Mouse (Mus musculus) myocyte (in vitro differentiated cells): ENCODE measurements around the gene Slc37a1. TPM values are rescaled to one million over a fixed set of nuclear protein-coding genes. Genes with fewer than 3 reads are reported as not detected.

Experiments used
- H3K27me3 ChIP-seq: one replicate; pipeline ENCODE4 v1.6.1; 2011; ENCODE audit not compliant: control insufficient read depth, insufficient read depth, insufficient read length
- H3K36me3 ChIP-seq: one replicate; pipeline ENCODE4 v1.6.1; 2011; ENCODE audit not compliant: control insufficient read depth, insufficient read depth
- H3K4me2 ChIP-seq: one replicate; pipeline ENCODE4 v1.6.1; 2011; ENCODE audit warnings: low read depth, control low read depth
- H3K4me3 ChIP-seq: one replicate; pipeline ENCODE4 v1.5.1; 2011; ENCODE audit warnings: mild to moderate bottlenecking, control low read depth, moderate library complexity
- H3K79me2 ChIP-seq: one replicate; pipeline ENCODE4 v1.6.1; 2011; ENCODE audit not compliant: control insufficient read depth, insufficient read depth
- H3ac ChIP-seq: one replicate; pipeline ENCODE4 v1.6.1; 2011; ENCODE audit not compliant: control insufficient read depth, insufficient read length
- CEBPB ChIP-seq: IDR thresholded peaks from 2 replicates; pipeline ENCODE4 v1.6.1; 2011; ENCODE audit warnings: mild to moderate bottlenecking, moderate library complexity; ENCODE audit not compliant: poor library complexity, insufficient read depth, severe bottlenecking
- E2F4 ChIP-seq: IDR thresholded peaks from one replicate; pipeline ENCODE4 v1.6.1; 2011; ENCODE audit warnings: mild to moderate bottlenecking, control low read depth, moderate library complexity; ENCODE audit not compliant: insufficient read depth
- MAX ChIP-seq: IDR thresholded peaks from one replicate; pipeline ENCODE4 v1.6.1; 2011; ENCODE audit warnings: low read depth, mild to moderate bottlenecking, control low read depth
- MYOD1 ChIP-seq, 3 experiments: IDR thresholded peaks; one replicate each; pipeline ENCODE4 v1.6.1; 2011; ENCODE audit warnings: control low read depth in 2 of 3, low read depth in 2 of 3, mild to moderate bottlenecking in 2 of 3, moderate library complexity in 1 of 3; ENCODE audit not compliant: insufficient read length in 2 of 3, control insufficient read depth in 1 of 3
- MYOG ChIP-seq, 3 experiments: IDR thresholded peaks; one replicate each; pipeline ENCODE4 v1.6.1; 2011; ENCODE audit warnings: control low read depth in 2 of 3, low read depth in 2 of 3, mild to moderate bottlenecking in 2 of 3; ENCODE audit not compliant: insufficient read length in 2 of 3, control insufficient read depth in 1 of 3, insufficient read depth in 1 of 3
- POLR2A ChIP-seq: IDR thresholded peaks from one replicate; pipeline ENCODE4 v1.6.1; 2011; ENCODE audit warnings: low read depth, mild to moderate bottlenecking, control low read depth, moderate library complexity; ENCODE audit not compliant: insufficient read length
- POLR2AphosphoS2 ChIP-seq: IDR thresholded peaks from one replicate; pipeline ENCODE4 v1.6.1; 2011; ENCODE audit warnings: low read depth, control low read depth; ENCODE audit not compliant: insufficient read length
- REST ChIP-seq: IDR thresholded peaks from one replicate; pipeline ENCODE4 v1.6.1; 2011; ENCODE audit warnings: mild to moderate bottlenecking, control low read depth, moderate library complexity; ENCODE audit not compliant: insufficient read depth, insufficient read length
- SRF ChIP-seq: IDR thresholded peaks from one replicate; pipeline ENCODE4 v1.6.1; 2011; ENCODE audit warnings: low read depth; ENCODE audit not compliant: control insufficient read depth, insufficient read length
- TCF12 ChIP-seq: IDR thresholded peaks from one replicate; pipeline ENCODE4 v1.6.1; 2011; ENCODE audit warnings: mild to moderate bottlenecking, control low read depth; ENCODE audit not compliant: poor library complexity, insufficient read depth, severe bottlenecking
- TCF3 ChIP-seq: IDR thresholded peaks from one replicate; pipeline ENCODE4 v1.6.1; 2011; ENCODE audit warnings: low read depth, control low read depth; ENCODE audit not compliant: insufficient read length
- USF1 ChIP-seq: IDR thresholded peaks from one replicate; pipeline ENCODE4 v1.6.1; 2011; ENCODE audit warnings: low read depth, mild to moderate bottlenecking, control low read depth, moderate library complexity
- polyA plus RNA-seq: library from polyadenylated mRNA; unstranded; fragments of >200 nt; fragmentation: generic; extraction: Trizol; gene quantifications from one replicate; pipeline ENCODE4 v1.2.1, GENCODE M21; 2012; ENCODE audit warnings: missing spikeins

Slc37a1 gene
- polyA plus RNA-seq, 1 experiment, result 0.12 TPM

DNA sequence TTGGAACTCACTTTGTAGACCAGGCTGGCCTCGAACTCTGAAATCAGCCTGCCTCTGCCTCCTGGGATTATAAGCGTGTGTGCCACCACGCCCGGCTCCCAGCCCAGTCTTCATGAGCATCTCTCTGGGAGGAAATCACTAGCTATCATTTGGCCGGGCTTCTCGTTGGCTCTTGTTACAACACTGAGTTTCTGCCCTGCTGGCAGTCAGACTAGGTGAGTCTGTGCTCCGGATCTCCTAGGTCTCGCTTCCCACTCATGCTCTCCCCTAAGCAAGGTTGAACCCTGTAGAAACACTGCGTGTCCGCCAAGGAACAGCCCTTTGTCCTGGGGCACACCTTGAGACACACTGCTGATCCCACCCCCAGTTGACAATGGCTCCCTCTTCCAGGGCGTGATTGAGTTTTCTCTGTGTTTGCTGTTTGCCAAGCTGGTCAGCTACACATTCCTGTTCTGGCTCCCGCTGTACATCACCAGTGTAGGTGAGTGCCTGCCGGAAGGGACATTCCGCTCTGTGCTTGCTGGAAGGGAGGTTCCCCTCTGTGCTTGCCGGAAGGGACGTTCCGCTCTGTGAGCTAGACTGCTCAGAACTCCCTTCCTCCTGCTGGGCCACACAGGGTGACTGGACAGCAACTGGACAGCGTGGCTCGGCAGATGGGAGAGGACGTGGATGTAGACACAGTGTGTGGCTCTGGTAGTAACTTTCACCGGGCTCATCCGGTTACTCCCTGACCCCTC, 48.9 kb downstream of the Slc37a1 start:
- H3K36me3 ChIP-seq, result no peaks in the 10 kb centered on the region
- TF ChIP-seq POLR2AphosphoS2 (no peak), TCF3 (no peak), MYOD1 (IDR thresholded peaks at IDR 0.05; ENCODE audit: control insufficient read depth in 1 of 3, insufficient read length in 2 of 3, low read depth in 2 of 3) (no peak), MYOG (IDR thresholded peaks at IDR 0.05; ENCODE audit: control insufficient read depth in 1 of 3, insufficient read depth in 1 of 3, insufficient read length in 2 of 3, low read depth in 2 of 3) (no peak), SRF (no peak), E2F4 (no peak), TCF12 (no peak), REST (no peak), MAX (no peak), CEBPB (no peak), POLR2A (no peak), USF1 (no peak)
- no peak overlapping the region for H3K4me3 ChIP-seq
- H3K4me2 ChIP-seq, result no peak overlapping the region
- H3K79me2 ChIP-seq, result no peaks in the 10 kb centered on the region
- no peak overlapping the region for H3ac ChIP-seq
- peaks cover 42% of the 10 kb centered on the region for H3K27me3 ChIP-seq

DNA sequence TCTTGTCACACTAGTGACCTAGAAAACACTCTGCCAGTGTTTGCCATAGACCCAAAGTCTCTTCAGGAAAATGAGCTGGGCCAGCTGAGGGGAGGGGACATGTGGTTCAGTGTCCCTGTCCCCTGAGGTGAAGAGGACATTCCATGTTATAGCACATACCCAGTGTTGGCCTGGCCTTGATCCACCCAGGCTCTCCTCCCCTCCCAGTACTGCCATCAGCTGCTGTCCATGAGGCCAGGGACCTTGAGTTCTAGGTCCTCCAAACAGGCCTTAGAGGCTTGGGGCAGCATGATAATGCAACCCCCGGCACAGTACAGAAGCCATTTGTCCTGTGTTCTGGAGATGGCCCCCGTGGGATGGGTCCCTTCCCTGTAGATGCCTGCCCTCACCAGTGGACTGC, 53.2 kb downstream of the Slc37a1 start:
- no peak overlapping the region for H3K4me2 ChIP-seq
- H3K27me3 ChIP-seq, result peaks cover 50% of the 10 kb centered on the region
- H3ac ChIP-seq, result no peak overlapping the region
- no peak overlapping the region for H3K4me3 ChIP-seq
- no peaks in the 10 kb centered on the region for H3K79me2 ChIP-seq
- TF ChIP-seq E2F4 (no peak), MYOD1 (IDR thresholded peaks at IDR 0.05; ENCODE audit: control insufficient read depth in 1 of 3, insufficient read length in 2 of 3, low read depth in 2 of 3) (no peak), POLR2AphosphoS2 (no peak), SRF (no peak), CEBPB (no peak), TCF12 (no peak), MAX (no peak)
- H3K36me3 ChIP-seq, result no peaks in the 10 kb centered on the region

DNA sequence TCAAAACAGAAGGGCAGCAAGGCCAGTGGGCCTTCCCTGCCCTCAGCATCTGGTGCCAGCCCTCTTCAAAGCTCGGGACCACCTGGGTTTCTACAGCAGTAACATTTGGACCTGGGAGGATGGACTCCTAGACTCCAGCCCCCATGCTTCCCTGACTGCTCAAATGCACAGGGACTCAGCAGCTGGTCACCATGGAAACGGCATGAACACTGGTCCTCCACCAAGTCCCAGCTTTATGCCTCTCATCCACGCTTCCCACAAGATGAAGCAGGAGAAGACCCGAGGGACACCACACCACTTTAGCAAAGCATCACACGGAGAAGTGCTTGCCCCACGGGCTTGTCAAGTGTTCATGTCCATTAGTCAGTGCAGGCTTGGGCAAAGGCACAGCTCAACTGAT, 55.6 kb downstream of the Slc37a1 start:
- TF ChIP-seq USF1, result no peak
- TF ChIP-seq MYOD1 (IDR thresholded peaks at IDR 0.05; ENCODE audit: control insufficient read depth in 1 of 3, insufficient read length in 2 of 3, low read depth in 2 of 3), result no peak
- no peak for TF ChIP-seq CEBPB
- TF ChIP-seq MAX, result no peak
- no peak for TF ChIP-seq TCF3
- no peak for TF ChIP-seq SRF
- no peak for TF ChIP-seq E2F4
- TF ChIP-seq REST, result no peak
- TF ChIP-seq POLR2A, result no peak
- no peak for TF ChIP-seq TCF12
- TF ChIP-seq MYOG (IDR thresholded peaks at IDR 0.05; ENCODE audit: control insufficient read depth in 1 of 3, insufficient read depth in 1 of 3, insufficient read length in 2 of 3, low read depth in 2 of 3), result no peak
- no peak for TF ChIP-seq POLR2AphosphoS2
- Histone ChIP-seq H3ac (no peak overlapping the region), H3K36me3 (no peaks in the 10 kb centered on the region), H3K4me2 (no peak overlapping the region), H3K27me3 (peaks cover 48% of the 10 kb centered on the region), H3K4me3 (no peak overlapping the region), H3K79me2 (no peaks in the 10 kb centered on the region)

DNA sequence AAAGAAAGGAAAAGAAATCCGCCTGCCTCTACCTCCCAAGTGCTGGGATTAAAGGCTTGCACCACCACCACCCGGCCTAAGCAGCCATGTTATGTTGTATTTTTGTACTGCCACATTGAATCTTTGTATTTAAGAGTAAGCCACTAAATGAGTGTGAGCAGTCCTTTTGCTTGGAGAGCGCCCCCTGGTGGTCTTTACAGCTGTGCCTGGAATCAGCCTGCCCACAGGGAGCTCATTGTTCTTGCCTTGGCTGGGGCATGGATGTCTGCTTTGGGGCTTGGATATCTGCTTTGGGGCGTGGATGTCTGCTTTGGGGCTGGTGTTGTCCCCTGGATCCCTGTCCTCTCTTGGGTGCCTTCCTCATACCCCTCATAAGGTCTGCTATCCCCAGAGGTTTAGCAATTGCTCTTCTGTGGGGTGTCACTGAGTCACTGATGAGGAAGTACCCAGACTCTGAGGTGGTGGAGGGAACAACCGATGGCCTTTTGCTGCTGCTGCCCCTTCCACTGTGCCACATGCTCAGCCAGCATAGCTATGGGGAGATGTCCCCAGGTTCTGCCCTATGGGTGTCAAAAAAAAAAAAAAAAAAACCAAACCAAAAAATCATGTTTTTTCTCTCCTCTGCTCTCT, 57.7 kb downstream of the Slc37a1 start:
- Histone ChIP-seq H3K79me2 (no peaks in the 10 kb centered on the region), H3K27me3 (peaks cover 48% of the 10 kb centered on the region), H3K4me3 (no peak overlapping the region), H3ac (no peak overlapping the region), H3K36me3 (no peaks in the 10 kb centered on the region), H3K4me2 (no peak overlapping the region)
- no peak for TF ChIP-seq E2F4
- TF ChIP-seq SRF, result no peak
- no peak for TF ChIP-seq TCF12
- TF ChIP-seq USF1, result no peak

DNA sequence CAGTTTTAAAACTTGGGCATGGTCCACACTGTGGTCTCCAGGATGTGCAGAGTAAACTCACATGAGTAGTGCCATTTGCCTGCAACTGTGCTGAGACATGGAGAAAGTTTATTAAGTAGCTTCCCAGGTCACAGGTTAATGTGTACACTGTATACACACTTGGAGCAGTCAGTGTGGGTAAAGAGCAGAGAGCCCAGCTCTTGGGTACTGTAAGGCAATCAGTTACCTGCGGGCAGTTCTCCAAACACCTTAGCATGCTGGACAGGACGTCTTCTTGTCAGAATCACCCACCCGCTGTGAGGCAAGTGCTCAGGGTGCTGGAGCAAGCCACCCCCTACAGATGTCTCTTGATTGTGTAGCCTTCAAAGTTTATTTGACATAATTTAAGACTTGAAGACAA, 58.2 kb downstream of the Slc37a1 start:
- Histone ChIP-seq H3K27me3 (peaks cover 48% of the 10 kb centered on the region), H3ac (no peak overlapping the region), H3K4me2 (no peak overlapping the region), H3K36me3 (no peaks in the 10 kb centered on the region), H3K4me3 (no peak overlapping the region), H3K79me2 (no peaks in the 10 kb centered on the region)
- TF ChIP-seq E2F4 (no peak), SRF (no peak), MYOG (IDR thresholded peaks at IDR 0.05; ENCODE audit: control insufficient read depth in 1 of 3, insufficient read depth in 1 of 3, insufficient read length in 2 of 3, low read depth in 2 of 3) (no peak), POLR2AphosphoS2 (no peak), REST (no peak), TCF3 (no peak), TCF12 (no peak)
